Mouse (Mus musculus) ES-Bruce4 (cell line): Measurements from ENCODE around the gene Nrxn3.

Experiments used
- CTCF ChIP-seq: IDR thresholded peaks from one replicate; pipeline ENCODE4 v1.8.1; 2011; ENCODE audit warnings: low read depth, low read length
- EP300 ChIP-seq: IDR thresholded peaks from 2 replicates; pipeline ENCODE4 v1.6.1; 2011; ENCODE audit warnings: low read depth, low read length; ENCODE audit not compliant: insufficient read depth
- POLR2A ChIP-seq: IDR thresholded peaks from one replicate; pipeline ENCODE4 v1.8.1; 2011; ENCODE audit warnings: low read length; ENCODE audit not compliant: insufficient read depth

GRCm38 (mm10) chr12:89711791-89712190, 989.1 kb downstream of the Nrxn3 start:
- no peak for TF ChIP-seq CTCF
- TF ChIP-seq POLR2A: no peak
- TF ChIP-seq EP300: no peak
